Mouse (Mus musculus) liver, embryonic 14.5 days (tissue): ENCODE data around the gene Lrrc29.

Experiments used
- CTCF ChIP-seq: IDR thresholded peaks from 2 replicates; pipeline ENCODE4 v1.5.1; 2016; ENCODE audit warnings: antibody characterized with exemption, low read depth, control low read depth
- EP300 ChIP-seq: IDR thresholded peaks from 2 replicates; pipeline ENCODE4 v1.6.1; 2016; ENCODE audit warnings: antibody characterized with exemption, low read depth

GRCm38 (mm10) chr8:105306146-105306691 lies 19.9 kb downstream of the Lrrc29 start:
- peak; percentile 13; the same call in 1 of the 2 replicates for TF ChIP-seq CTCF
- no peak for TF ChIP-seq EP300
